Mouse (Mus musculus): ENCODE data around the gene Il12a.

Il12a gene

GRCm38 (mm10) chr3:68684207-68684606 is 6.2 kb upstream of the Il12a start:
- peak; percentile 51; the same call in 1 of the 2 replicates for ATAC-seq (ENCODE audit: low TSS enrichment)

GRCm38 (mm10) chr3:68686852-68687560 is 3.4 kb upstream of the Il12a start:
- peak; percentile 53; the same call in 1 of the 2 replicates for ATAC-seq (ENCODE audit: low TSS enrichment)

- no peak for ATAC-seq (ENCODE audit: low TSS enrichment)
These were observed 1.1 kb upstream of the Il12a start for GRCm38 (mm10) chr3:68689346-68689745.

GRCm38 (mm10) chr3:68691100-68691778 is 795 bp downstream of the Il12a start:
- ATAC-seq (ENCODE audit: low TSS enrichment): no peak

GRCm38 (mm10) chr3:68691938-68692599 is 1.6 kb downstream of the Il12a start:
- peak; percentile 2; the same call in 1 of the 2 replicates for ATAC-seq (ENCODE audit: low TSS enrichment)

- peak; percentile 28 for ATAC-seq (ENCODE audit: low TSS enrichment)
These were observed 2.3 kb downstream of the Il12a start for GRCm38 (mm10) chr3:68692600-68693225.

- ATAC-seq (ENCODE audit: low TSS enrichment): peak; percentile 74
These were observed 3.1 kb downstream of the Il12a start for GRCm38 (mm10) chr3:68693441-68694048.

- no peak for ATAC-seq (ENCODE audit: low TSS enrichment)
These were observed 4.9 kb downstream of the Il12a start for GRCm38 (mm10) chr3:68695321-68695720.

GRCm38 (mm10) chr3:68696495-68697200 is 6.2 kb downstream of the Il12a start:
- no peak; the same call in 1 of the 2 replicates for ATAC-seq (ENCODE audit: low TSS enrichment)

- ATAC-seq (ENCODE audit: low TSS enrichment): no peak
These were observed 8.2 kb downstream of the Il12a start for GRCm38 (mm10) chr3:68698601-68699000.

GRCm38 (mm10) chr3:68700091-68700490 is 9.6 kb downstream of the Il12a start:
- ATAC-seq (ENCODE audit: low TSS enrichment): no peak

GRCm38 (mm10) chr3:68706307-68706706 is 15.9 kb downstream of the Il12a start:
- no peak for ATAC-seq (ENCODE audit: low TSS enrichment)

GRCm38 (mm10) chr3:68708230-68708629 is 17.8 kb downstream of the Il12a start:
- ATAC-seq (ENCODE audit: low TSS enrichment): peak; percentile 83

GRCm38 (mm10) chr3:68709198-68709797 is 18.9 kb downstream of the Il12a start:
- peak; percentile 83 for ATAC-seq (ENCODE audit: low TSS enrichment)

- no peak for ATAC-seq (ENCODE audit: low TSS enrichment)
These were observed 20.0 kb downstream of the Il12a start for GRCm38 (mm10) chr3:68710436-68710835.

GRCm38 (mm10) chr3:68711510-68711909 is 21.1 kb downstream of the Il12a start:
- ATAC-seq (ENCODE audit: low TSS enrichment): no peak

GRCm38 (mm10) chr3:68713550-68713949 is 23.1 kb downstream of the Il12a start:
- ATAC-seq (ENCODE audit: low TSS enrichment): peak; percentile 72

- ATAC-seq (ENCODE audit: low TSS enrichment): peak; percentile 77
These were observed 26.9 kb downstream of the Il12a start for GRCm38 (mm10) chr3:68717346-68717745.

- ATAC-seq (ENCODE audit: low TSS enrichment): no peak
These were observed 28.9 kb downstream of the Il12a start for GRCm38 (mm10) chr3:68719229-68719819.

- ATAC-seq (ENCODE audit: low TSS enrichment): peak; percentile 73
These were observed 29.8 kb downstream of the Il12a start for GRCm38 (mm10) chr3:68720258-68720657.

Measured in frontal cortex, adult (tissue).